Mouse (Mus musculus): ENCODE measurements around the gene Borcs5.
A peak's percentile ranks its signal among the peaks of the same experiment; 100 is the strongest.

Gene Borcs5

DNA sequence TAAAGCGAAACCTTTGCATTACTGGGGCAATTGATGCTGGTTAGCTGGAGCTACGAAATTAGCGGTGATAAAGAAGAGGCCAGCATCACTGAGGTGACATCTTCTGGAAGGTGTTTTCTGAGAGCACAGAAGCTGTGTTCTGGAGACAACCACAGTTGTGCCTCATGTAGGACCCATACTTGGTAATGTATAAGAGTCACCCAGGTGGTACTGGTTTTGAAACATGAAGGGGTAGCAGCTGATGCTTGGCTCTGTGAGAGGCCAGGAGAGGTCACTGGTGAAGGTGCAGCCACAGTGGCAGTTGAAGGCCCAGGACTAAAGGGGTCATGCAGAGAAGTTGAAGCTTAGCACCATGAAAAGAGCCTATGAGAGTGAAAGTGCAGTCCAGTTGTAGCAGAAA lies at the start of gene Borcs5:
Gene Borcs5 (plus strand): TSS at position 301 of the 400 bp plus-strand sequence.
- no peak for DNase-seq (ENCODE audit: low spot score in 2 of 2)

DNA sequence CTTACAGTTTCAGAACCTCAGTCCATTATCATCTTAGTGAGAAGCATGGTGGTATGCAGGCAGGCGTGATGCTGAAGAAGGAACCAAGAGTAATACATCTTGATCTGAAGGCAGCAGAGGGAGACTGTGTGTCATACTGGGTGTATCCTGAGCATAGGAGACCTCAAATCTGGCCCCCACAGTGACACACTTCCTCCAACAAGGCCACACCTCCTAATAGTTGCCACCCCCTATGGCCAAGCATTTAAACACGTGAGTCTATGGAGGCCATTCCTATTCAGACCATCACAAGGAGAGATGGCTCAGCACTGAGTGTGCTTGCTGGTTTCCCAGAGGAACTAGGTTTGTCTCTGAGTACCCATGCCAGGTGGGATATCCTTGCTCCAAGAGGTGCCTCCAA lies 47.7 kb upstream of the Borcs5 start:
- DNase-seq (ENCODE audit: low spot score in 2 of 2), result no peak

DNA sequence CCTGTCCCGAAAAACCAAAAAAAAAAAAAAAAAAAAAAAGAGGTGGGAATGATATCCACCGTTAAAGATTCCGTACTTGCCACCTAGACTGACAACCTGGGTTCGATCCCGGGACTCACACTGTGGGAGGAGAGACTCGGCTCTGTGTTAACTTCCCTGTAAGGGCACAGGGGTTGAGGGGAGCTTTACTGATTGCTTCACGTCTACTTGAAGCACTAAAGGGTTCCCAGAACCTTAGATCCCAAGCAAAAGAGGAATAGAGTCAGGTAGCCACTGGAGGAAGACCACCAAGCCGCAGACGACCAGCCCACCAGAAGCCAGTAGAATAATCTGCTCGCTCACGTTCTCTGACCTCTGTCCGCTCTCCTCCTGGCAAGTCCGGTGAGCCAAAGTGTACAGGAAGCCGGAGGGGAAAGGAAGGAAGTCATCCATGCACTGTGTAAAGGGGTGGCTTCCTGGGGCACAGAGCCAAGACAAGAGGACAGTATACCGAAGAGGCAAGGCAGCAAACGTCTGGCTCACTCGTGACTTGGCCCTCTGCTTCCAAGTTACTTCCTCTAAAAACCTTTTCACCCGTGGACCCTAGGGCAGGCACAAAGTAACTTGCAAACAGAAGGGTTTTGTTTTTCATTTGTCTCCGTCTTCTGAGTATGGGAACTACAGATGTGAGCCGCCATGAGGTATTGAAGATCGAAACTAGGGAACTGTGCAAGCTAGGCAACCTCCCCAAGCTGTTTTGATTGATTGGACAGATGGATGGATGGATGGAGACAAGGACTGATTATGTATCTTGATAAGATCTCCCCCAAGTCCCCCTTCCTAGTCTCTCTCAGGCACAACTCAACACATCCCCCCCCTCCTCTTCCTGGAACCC lies 44.5 kb upstream of the Borcs5 start:
- DNase-seq (ENCODE audit: low spot score in 2 of 2), result no peak

DNA sequence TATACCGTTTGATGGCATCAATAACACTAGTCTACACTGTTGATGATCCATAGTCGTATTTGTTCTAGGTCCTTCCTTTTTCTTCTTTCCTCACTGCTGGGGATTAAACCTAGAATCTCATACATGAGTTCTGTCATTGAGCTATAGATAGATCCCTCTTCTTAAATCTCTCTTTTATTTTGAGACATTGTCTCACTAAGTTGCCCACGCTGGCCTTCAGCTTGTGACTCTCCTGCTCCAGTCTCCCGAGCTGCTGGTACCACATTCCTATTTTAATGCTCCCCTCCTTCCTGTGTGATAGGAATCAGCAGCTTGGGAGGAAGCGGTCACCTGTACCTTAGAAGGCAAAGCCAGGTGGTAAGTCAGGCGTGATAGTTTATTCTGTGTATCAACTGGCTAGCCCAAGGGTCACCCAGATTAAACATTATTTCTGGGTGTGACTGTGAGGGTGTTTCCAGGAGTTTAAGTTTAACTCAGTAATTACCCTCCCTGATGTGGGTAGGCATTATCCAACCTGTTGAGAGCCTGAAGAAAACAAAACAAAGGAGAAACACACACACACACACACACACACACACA lies 41.6 kb upstream of the Borcs5 start:
- DNase-seq (ENCODE audit: low spot score in 2 of 2), result no peak

DNA sequence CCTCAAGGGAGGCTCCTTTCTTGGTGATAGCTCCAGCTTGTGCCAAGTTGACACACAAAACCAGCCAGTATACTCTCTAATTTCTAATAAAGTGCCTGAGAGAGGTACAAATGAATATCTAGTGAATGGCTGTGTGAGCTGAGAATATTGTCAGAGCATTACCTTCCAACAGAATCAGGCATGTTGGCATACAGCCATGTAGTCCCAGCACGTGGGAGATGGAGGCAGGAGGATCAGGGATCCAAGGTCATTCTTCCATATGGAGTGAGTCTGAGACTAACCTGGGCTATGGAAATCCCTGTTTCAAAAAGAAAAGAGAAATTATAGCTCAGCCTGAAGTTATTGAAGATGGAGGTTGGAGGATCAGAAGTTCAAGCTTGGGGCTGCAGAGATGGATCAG lies 40.1 kb upstream of the Borcs5 start:
- DNase-seq (ENCODE audit: low spot score in 2 of 2), result no peak

DNA sequence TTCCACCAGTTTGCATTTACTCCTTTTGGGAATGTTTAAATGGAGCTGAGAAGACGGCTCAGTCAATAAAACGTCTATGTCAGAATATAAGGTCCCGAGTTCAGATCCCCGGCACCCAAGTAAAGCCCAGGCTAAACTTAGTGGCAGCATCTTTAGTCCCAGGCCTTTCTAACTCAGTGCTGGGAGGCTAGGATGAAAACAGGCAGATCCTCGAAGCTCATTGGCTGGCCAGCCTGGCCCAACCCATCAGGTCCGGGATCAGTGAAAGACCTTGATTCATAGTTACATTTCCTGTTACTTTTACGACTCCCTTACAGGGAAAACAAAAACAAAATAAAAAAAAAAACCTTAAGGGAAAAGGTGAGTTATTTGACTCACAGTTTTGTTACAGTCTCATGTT lies 38.2 kb upstream of the Borcs5 start:
- DNase-seq (ENCODE audit: low spot score in 2 of 2), result no peak

DNA sequence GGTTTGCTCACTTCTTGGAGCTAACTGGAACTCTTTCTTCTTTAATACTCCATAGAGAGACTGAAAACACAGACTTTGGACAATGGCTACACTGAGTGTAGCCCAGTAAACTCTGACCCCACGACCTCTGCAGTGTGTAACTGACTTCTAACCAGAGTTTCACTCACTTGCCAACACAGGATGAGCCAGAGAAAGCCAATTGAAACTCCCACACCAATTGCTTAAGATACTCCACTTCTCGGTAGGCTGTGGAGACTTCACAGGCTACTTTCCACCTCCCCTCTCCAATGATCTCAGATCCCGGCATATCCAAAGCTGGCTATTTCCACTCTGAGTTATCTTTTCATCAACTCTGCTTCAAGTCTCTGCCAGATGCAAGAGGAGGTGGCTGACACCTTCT lies 37.5 kb upstream of the Borcs5 start:
- DNase-seq (ENCODE audit: low spot score in 2 of 2), result no peak

DNA sequence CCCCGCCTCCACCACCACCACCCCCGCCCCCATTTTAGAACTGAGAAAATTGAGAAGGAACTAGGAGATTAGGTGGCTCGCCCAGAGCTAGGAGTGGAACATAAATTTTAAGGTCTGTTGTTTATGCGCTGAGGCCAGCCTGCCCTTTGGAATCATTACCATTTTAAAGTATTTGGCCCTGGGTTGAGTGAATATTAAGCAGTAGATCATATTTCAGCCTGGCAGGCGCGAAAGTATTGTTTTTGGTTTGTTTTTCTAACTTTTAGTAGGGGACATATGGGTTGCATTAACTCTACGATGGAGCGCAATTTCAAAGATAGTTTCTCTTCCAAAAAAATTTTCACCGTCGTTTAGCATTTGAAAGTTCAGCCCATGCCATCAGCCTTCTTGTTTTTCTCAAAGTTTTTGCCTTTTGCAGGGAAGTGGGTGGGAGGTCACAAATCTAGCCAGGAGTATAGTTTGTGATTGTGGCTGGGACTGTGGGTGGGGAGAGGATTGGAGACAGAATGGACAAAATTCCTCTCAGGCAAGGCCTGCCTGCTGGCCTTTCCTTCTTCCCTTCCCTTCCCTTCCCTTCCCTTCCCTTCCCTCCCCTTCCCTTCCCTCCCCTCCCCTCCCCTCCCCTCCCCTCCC lies 36.8 kb upstream of the Borcs5 start:
- no peak for DNase-seq (ENCODE audit: low spot score in 2 of 2)

DNA sequence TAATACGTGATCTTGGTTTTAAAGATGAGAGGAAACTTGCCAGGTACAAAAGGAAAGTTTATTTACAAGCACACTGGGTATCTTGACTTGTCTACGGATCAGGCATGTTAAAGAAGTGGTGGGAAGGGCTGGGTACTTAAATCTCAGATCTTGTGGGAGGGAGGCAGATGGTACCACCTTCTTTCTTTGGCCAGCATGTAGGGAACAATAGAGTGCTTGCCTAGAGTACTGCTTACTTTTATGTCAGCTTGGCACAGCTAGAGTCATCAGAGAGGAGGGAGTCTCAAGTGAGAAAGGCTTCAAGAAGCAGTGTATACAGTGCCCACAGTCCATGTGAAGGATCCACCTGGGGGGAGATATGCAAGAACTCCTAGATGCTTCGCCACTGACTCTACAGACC lies 34.1 kb upstream of the Borcs5 start:
- no peak for DNase-seq (ENCODE audit: low spot score in 2 of 2)

DNA sequence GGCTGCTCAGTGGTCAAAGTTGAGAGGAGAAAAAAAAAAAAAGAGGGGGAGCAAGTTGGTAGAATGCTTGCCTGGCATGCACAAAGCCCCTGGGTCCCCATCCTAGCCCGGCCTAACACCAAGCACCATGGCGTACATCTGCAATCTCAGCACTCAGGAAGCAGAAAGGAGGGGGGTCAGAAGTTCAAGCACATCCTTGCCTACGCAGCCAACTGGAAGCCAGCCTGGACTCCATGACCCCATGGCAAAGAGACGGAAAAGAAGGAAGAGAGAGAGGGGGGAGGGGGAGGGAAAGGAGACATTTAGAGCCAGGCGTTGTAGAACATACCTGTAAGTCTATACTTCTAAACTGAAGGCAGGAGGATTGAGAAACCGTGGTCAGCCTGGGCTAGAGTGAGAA lies 32.8 kb upstream of the Borcs5 start:
- DNase-seq (ENCODE audit: low spot score in 2 of 2), result no peak

DNA sequence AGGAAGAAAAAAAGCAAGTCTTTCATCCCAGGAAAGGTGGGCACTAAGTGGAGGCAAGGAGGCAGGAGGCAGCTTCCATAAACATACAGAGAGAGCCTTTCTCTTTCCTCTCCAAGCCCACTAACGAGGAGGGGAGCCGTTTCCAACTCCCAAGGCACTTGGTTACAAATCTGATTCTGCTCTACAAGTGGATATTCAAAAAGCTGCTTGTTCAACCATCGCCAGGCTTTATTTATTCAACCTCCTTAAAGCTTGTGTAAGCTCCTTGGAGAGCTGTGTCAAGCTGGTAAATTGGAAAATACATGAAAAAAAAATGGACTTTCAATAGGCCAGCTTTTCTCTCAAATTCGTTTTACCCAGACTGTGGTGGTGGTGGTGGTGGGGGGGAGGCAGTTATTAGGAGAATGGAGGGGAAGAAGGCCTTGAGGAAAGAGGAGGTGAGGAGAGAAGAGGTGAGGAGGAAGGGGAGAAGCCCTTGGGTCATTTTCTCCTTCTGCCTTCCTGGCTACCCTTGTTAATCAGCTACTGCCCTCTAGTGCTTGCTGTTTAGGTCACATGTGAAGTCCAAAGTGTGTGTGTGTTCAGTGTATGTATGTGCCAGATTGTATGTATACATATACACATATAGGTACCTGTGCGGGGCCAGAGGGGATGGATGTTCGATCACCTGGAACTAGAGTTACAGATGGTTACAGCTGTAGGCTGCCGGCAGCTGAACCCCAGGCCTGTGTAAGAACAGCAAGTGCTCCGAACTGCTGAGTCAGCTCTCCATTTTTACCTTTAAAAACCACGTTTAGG lies 32.2 kb upstream of the Borcs5 start:
- no peak for DNase-seq (ENCODE audit: low spot score in 2 of 2)

DNA sequence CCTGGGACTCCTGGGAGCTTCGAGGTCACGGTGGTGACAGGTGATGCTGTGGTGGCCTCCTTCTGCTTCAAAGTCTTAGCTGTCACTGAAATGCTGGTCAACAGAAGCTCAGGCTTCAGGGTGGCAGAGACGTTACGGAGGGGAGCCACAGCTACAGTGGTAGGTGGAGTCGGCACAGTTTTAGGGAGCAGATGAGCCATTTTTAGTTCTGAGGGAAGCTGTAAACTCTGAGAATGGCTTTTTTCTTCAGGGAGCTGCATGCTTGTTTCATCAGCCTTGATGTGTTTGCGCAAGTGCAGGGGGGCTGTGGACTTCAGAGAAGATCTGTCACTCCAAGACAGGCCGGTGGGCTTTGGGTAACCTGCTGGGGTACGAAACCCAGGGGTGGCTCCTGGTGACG lies 28.9 kb upstream of the Borcs5 start:
- DNase-seq (ENCODE audit: low spot score in 2 of 2), result no peak

DNA sequence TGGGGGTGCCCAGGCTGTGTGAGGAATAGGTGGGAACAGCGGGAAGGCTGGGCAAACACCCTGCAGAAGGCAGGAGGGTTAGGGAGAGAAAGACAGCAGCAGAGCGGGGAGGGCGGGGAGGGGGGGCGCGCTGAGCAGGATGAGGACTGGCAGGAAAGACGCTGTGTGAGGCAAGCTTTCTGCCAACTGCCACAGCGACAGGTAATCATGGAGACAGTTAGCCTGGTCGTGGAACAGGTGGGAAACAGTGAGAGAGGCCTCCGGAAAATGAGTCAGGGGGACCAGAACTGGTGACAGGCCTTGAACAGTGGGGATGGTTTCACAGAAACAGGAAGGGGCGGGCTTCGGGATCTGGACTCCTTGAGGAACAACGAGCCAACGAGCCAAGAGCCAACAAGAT lies 27.4 kb upstream of the Borcs5 start:
- no peak for DNase-seq (ENCODE audit: low spot score in 2 of 2)

DNA sequence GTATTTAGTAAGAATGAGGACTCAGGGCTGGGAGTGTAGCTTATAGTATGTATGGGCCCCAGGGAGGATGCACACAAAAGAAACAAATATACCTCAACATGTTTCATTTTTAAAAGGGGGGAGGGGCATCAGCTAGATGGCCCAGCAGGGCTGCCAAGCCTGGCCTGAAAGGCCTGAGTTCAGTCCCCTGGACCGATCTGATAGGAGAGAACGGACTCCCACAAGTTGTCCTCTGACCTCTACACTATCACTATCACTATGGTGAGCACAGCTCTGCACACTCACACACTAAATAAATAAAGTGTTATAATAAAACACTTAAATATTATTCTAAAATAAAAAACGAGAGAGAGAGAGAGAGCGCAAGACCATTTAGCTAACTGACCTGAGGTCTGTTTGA lies 25.0 kb upstream of the Borcs5 start:
- no peak for DNase-seq (ENCODE audit: low spot score in 2 of 2)

DNA sequence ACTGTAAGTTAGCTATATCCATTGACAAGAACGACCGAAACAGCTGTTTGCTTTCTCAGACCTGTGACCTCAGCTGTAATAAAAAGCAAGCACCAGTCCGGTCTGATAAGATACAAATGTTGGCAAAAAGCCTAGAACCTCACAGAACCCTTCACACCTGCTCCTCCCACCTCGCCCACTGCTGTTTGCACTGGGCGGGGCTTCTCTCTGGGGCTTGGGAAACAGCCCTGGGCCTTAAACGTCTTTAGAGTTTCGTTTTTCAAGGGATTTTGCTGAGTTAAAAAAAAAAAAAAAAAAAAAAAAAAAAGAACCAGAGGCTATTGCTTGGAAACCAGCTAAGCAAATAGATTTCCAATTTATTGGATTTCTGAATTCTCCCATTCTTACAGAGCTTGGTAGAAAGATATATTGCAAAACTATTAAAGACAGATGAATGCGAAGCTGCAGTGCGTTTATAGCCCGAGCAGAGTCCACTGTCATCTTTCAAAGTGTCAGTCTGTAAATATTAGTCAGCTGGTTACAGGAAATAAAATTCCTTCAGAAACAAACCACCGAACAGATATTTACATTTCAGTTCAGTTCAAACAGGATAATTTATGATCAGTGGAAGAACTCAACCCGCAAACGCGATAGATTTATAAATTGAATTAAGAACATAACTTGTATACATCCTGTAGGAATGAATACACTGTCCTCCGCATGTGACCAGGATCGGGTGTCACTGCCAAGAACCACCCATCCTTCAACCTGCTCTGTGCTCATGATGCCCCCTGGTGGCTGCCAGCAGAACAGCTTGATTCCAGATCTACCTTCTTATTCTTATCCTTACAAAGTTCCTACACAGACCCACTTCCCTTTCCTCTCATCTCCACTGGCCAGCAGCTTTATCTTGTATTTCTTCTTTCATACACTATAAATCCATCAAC lies 24.3 kb upstream of the Borcs5 start:
- DNase-seq (ENCODE audit: low spot score in 2 of 2), result peak; percentile 68 to 81

DNA sequence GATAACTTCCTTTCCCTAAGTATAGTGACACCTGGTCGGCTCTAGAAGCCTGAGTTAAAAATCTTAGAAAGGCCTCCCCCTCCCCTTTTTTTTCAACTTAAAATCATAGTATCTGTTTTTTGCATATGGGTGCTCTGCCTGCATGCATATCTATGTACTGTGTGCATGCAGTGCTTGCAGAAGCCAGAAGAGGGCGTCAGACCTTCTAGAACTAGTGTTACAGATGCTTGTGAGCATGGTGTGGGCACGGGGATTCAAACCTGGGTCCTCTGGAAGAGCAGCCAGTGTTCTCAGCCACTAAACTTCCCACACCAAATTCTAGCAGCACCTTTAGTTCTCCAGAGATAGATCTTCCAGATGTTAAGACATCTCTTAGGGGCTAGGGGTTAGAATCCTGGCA lies 21.7 kb upstream of the Borcs5 start:
- DNase-seq (ENCODE audit: low spot score in 2 of 2), result no peak

DNA sequence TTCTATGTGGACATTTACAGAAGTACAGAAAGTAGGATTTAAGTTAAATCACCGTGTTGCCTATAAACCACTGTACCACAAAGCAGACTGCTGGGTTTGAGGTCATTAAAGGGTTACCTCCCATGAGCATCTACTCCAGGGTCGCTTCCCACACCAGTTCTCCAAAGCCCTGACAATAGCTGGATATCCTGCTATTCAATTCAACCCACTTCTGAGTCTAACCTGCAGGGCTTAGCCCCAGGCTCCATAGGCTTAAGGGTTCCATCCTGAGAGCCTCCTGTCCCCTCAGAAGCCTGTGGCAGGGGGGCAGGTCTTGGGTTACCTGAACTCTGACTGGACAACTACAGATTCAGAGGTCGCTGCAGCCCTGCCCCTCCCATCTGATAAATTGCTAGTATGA lies 19.2 kb upstream of the Borcs5 start:
- DNase-seq (ENCODE audit: low spot score in 2 of 2), result no peak

DNA sequence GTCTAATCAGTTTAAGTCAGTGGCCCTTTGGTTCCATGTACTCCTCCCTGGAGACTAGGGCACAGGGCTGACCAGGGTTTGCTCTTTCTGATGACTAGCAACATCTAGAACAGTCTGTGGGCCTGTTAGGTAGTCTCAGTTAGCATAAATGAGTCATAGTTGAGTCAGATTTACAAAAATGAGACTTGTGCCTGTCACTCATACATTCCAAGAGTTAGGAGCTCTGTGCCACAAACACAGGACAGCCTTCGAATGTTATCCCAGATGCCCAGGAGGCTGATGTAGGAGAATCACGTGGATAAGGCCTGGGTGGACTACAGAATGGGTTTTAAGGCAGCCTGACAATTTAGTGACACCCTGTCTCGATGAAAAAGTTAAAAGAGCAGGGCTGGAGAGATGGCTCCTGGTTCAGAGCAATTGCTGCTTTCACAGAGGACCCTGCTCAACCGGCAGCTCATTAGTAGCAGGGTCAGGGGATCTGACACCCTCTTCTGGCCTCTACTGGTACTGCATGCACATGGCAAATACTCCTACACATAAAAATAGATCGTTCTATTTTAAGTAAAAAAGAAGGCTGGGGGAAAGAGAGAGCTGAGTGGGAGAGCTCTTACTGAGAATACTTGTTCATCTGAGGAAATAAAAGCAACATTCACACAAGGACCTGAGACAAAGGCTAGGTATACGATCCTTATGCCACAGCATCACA lies 18.3 kb upstream of the Borcs5 start:
- peak; percentile 54 to 60 for DNase-seq (ENCODE audit: low spot score in 2 of 2)

DNA sequence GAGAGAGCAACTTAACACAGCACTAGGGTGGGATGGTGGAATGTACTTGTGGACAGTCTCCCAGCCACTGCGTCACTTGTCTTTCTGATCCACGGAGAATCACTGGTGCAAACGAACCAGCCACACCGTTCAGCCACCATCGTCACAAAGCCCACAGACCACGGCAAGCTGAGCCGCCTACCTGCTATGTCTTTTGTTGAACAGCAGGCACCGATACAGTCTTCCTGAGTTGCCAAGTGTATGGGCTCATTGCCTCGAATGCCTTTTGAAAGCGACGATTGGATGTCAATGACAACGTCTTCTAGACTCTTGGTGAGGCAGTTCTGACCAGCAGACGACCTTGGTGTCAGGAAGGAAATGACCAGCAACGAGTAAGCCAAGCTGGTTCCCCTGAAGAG lies 17.8 kb upstream of the Borcs5 start:
- DNase-seq (ENCODE audit: low spot score in 2 of 2), result no peak

DNA sequence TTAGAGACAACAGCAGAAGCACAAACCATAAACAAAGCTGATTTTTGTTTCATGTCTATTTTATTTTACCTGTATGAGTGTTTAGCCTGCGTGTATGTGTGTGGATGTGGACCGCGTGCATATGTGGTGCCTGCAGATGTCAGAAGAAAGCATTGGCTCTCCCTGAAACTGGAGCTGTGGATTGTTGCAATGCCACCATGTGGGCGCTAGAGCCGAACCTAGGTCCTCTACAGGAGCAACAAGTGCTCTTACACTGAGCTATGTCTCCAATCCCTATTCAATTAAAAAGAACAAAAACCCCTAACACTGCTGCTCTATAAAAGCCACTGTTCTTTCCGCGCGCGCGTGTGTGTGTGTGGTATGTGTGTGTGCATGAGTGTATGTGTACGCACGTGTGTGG lies 13.9 kb upstream of the Borcs5 start:
- DNase-seq (ENCODE audit: low spot score in 2 of 2), result no peak

DNA sequence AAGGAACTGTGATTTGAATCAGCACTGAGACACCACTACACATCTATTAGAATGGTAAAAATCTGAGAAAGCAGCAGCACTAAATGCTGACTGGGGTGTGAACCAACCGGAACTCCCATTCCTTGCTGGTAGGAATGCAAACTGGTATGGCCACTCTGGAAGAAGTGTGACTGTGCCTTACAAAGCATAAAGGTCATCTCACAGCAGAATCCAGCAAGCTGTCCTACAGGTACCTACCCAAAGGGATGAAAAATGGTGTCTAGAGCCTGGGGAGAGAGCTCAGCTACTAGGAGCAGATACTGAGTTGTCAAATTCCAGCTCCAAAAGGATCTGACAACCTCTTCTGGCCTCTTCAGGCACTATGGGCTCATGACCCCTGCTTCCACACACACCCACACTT lies 12.7 kb upstream of the Borcs5 start:
- DNase-seq (ENCODE audit: low spot score in 2 of 2), result no peak

Data from frontal cortex, postnatal 14 days (tissue).